Mouse (Mus musculus) neural tube, embryonic 10.5 days (tissue): Measurements from ENCODE around the gene Abracl.
A peak's percentile ranks its signal among the peaks of the same experiment; 100 is the strongest.

Experiments
- DNase-seq: peaks from one replicate; pipeline ENCODE4 v3.0.0-alpha.2; 2017; ENCODE audit warnings: low spot score; ENCODE audit errors: extremely low spot score

Abracl gene

DNA sequence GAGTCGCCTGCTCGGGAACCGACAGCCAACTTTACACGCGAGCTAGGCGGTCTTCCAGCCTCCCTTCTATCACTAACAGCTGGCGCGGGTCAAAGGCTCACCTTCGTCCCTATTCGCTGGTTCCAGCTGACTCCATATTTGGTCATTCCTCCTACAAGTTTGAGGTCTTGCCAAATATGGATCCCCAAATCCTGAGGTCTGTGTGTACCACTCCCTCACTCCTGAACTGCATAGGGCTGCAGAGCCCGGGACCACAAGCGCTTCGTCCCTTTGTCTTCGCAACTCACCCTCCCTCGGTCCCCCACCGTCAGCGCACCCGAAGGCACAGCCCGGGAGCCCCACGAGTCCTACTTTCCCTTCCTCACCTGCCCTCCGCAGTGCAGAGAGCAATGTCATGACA, 776 bp downstream of the Abracl start:
- DNase-seq: peak; percentile 83

- peak; percentile 20 for DNase-seq
Measured at GRCm38 (mm10) chr10:18021576-18022311, 1.3 kb downstream of the Abracl start.

GRCm38 (mm10) chr10:18020846-18021245, 2.2 kb downstream of the Abracl start:
- no peak for DNase-seq

- DNase-seq: no peak
Measured at GRCm38 (mm10) chr10:18020443-18020842, 2.6 kb downstream of the Abracl start.

GRCm38 (mm10) chr10:18011761-18012160, 11.3 kb downstream of the Abracl start:
- no peak for DNase-seq

- DNase-seq: no peak
Measured at GRCm38 (mm10) chr10:18009744-18010143, 13.3 kb downstream of the Abracl start.

DNA sequence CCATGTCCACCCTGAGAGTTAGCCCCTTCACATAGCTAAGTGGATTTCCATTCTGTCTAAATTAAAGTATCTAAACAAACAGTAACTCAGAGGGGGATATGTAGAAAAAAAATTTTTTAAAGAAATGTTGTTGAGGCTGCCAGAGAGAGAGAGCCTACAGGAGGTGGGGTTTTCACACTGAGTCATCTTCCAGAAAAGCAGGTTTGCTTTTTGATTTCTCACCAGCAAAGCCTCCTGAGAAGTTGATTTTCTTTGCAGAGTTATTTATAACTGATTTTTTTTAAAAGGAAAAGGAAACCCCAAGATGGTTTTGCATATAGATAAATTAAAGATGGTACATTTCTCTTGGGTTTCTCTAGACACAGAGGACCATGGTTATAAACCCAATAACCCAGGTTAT, 15.0 kb downstream of the Abracl start:
- DNase-seq: no peak

DNA sequence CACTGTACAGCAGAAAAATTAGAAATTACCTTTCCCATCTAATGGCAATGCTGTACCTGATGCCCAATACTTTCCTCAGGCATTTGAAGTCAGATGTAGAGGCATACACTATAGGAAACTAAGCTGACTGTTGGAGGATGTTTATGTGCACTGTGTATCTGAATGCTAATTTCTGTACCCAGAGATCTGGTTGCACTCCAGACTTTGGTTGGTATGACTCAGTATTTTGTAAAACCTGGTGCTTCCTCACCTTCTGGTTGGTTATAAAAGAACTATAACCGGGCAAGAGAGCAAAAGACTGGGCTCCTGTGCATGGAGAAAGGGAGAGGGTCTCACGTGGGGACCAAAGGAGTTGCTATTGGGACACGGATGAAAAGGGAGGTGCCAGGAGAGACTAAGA, 15.8 kb downstream of the Abracl start:
- no peak for DNase-seq

DNA sequence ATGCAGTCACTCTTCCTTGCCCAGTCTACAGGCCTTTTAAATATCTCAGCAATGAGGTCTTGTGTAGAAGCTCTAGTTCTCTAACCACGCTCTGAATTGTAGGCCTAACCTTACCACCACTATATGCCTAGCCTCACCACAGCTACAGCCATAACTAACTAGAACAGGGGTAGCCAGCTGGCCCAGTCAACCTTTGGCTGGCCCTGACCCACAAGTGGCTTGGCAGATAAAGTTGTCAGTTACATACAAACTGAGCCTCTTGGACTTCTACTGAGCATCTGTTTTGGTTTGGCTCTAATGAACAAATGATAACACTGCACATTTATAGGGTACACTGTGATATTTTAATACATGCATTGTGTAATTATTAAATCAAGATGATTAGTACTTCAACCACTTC, 16.3 kb downstream of the Abracl start:
- DNase-seq: no peak

- DNase-seq: no peak
Measured at GRCm38 (mm10) chr10:18005136-18005955, 17.7 kb downstream of the Abracl start.

- no peak for DNase-seq
Measured at GRCm38 (mm10) chr10:18003966-18004637, 19.0 kb downstream of the Abracl start.

DNA sequence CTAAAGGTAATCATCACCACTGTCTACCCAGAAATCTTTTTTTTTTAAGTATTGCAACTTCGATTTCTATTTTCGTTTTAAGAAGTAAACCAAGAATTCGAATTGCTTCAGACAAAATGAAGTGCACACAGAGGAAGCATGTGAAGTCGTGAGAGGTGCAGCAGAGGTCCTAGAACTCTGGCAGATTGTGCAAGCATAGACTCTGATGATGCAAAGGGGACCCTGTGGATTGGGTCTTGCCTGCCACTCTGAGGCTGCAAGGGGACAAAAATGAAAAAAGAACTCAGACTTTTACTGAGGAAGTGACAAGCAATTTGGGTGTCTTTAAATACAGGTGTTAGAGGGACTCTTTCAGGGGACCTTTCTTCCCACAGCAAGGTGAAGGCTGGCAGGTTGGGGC, 32.5 kb downstream of the Abracl start:
- DNase-seq: no peak

DNA sequence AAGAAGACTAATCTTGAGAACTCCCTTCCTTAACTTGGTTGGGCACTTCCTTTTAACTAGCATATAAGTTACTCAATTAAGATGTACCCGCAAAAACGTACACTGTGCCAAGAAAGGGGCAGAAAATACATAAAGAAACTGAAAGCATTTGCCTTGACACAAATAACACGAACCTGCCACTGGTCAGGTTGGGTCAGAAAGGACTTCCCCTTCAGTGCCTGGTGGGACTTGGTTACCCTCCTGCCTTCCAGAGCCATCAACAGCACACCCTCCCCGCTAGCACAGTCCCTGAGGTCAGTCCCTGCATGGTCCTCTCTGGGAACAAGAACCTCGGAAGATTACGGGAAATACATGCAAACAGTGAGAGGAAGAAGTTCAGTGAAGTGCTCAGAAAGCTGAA, 34.0 kb downstream of the Abracl start:
- DNase-seq: no peak

DNA sequence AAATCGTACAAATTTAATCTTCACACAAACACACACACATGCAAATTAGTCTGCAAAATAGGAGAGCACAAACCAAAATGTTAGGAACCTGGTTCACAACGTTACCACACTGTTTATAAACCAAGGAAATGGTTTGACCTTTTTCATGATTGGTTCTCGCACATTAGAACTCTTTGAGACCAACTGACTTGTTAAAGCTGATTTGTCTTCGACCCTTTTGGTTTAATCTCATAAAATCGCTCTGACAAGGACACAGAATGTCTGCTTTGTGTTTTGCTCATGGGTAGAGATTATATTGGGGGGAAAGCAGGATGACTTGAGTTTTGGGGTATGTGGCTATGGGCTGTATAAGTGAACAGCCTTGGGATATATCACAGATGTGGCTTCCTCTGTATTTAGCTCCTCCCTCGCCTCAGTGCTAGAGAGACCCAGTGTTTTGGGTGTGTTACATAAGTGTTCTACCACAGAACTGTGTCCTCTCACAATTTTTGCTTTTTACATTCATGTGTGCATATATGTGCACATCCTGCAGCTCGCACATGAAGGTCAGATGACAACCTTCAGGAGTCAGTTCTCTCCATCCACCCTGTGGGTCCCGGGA, 35.2 kb downstream of the Abracl start:
- no peak for DNase-seq

DNA sequence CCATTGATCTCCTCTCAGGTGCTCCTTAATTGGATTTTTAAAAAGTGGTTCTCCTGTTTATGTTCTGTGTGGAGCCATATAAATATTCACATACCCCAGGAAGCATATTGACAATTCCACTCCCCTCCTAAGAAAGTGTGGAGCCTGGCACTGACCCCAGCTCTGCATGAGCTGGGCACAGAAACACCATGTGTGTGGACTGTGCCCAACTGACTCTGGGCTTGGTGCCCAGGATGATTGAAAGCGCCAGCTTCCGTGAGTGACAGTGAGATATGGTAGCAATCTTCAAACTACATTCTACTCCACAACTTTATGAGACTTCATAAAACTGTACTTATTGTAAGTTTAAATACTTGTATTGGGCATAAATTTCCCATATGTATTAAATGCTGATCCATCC, 39.8 kb downstream of the Abracl start:
- no peak for DNase-seq

- no peak for DNase-seq
Measured at GRCm38 (mm10) chr10:17966090-17966489, 57.0 kb downstream of the Abracl start.
